Mouse (Mus musculus) liver, adult 2 months (tissue): ENCODE measurements around the gene Zfp273.

Experiments
- CTCF ChIP-seq: fragments of 200-500 bp; IDR thresholded peaks from 2 replicates; pipeline ENCODE4 v1.5.1; 2011; ENCODE audit warnings: low read depth, low read length, control low read depth
- POLR2A ChIP-seq: fragments of 200-500 bp; IDR thresholded peaks from 2 replicates; pipeline ENCODE4 v1.6.1; 2011; ENCODE audit warnings: low read length, control low read depth; ENCODE audit not compliant: insufficient read depth; ENCODE audit errors: extremely low read depth

DNA sequence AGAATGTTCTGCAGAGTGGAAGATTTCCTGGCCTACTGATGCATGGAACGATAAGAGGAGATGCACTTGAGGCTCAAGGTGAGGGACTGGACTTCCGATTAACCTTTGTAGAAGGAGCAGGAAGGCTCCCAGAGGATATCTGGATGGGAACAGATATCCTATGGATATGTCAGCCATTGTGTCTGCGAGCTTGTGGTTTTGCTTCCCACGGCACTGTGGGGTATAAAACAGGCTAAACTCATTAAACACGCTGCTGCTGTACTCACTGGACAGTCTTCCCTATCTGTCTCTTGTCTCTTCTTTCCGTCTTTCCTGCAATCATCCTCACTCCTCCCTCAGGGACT lies 30.2 kb downstream of the Zfp273 start:
- TF ChIP-seq CTCF: no peak
- TF ChIP-seq POLR2A: no peak
